Mouse (Mus musculus) kidney, embryonic 14.5 days (tissue): ENCODE results near the gene Spc24. TPM values are rescaled to one million over a fixed set of nuclear protein-coding genes. Genes with fewer than 3 reads are reported as not detected.

Experiments used
- ATAC-seq: fragments of 200-750 bp; cut with Nextera tagmentation; 2 replicates; pipeline ENCODE4 v1.8.0; 2017; ENCODE audit warnings: moderate number of reproducible peaks, mild to moderate bottlenecking, moderate TSS enrichment, moderate library complexity; ENCODE audit not compliant: low FRiP score, low TSS enrichment
- H3K27ac ChIP-seq: fragments of 300-500 bp; sonication (generic); 2 replicates; pipeline ENCODE4 v1.5.1; 2014; ENCODE audit warnings: low read depth, mild to moderate bottlenecking, low read length, moderate library complexity, mixed read lengths
- H3K27me3 ChIP-seq: fragments of 300-500 bp; sonication (generic); 2 replicates; pipeline ENCODE4 v1.6.1; 2014; ENCODE audit warnings: mild to moderate bottlenecking, low read length; ENCODE audit not compliant: control insufficient read depth, insufficient read depth
- H3K36me3 ChIP-seq: fragments of 300-500 bp; sonication (generic); 2 replicates; pipeline ENCODE4 v1.6.1; 2014; ENCODE audit warnings: low read length, mixed read lengths; ENCODE audit not compliant: control insufficient read depth, insufficient read depth
- H3K4me1 ChIP-seq: fragments of 300-500 bp; sonication (generic); 2 replicates; pipeline ENCODE4 v1.6.1; 2014; ENCODE audit warnings: low read length, mixed read lengths; ENCODE audit not compliant: control insufficient read depth, insufficient read depth
- H3K4me2 ChIP-seq: fragments of 300-500 bp; sonication (generic); replicated peaks from 2 replicates; pipeline ENCODE4 v1.6.1; 2014; ENCODE audit warnings: low read depth, mild to moderate bottlenecking, low read length
- H3K4me3 ChIP-seq: fragments of 300-500 bp; sonication (generic); 2 replicates; pipeline ENCODE4 v1.5.1; 2014; ENCODE audit warnings: mild to moderate bottlenecking, low read length
- H3K9ac ChIP-seq: fragments of 300-500 bp; sonication (generic); 2 replicates; pipeline ENCODE4 v1.6.1; 2014; ENCODE audit warnings: low read depth, mild to moderate bottlenecking, low read length, moderate library complexity
- H3K9me3 ChIP-seq: fragments of 300-500 bp; sonication (generic); 2 replicates; pipeline ENCODE4 v1.6.1; 2016; ENCODE audit warnings: low read length; ENCODE audit not compliant: control insufficient read depth
- WGBS: fragments of 180-500 bp; shearing (Covaris S2); extraction: QIAGEN DNeasy Blood & Tissue Kit; methylation state at CpG from one replicate; pipeline ENCODE4 v1.1.7; 2014; 5-methylcytosine and 5-hydroxymethylcytosine counted together
- polyA plus RNA-seq: library from polyadenylated mRNA; unstranded; fragments of >200 nt; fragmentation: Nextera tagmentation; extraction: Ambion mirVana; gene quantifications from 2 replicates; pipeline ENCODE4 v1.2.1, GENCODE M21; 2014

Gene Spc24
- polyA plus RNA-seq, 1 experiment from 2014 or later, result 139 TPM

GRCm38 (mm10) chr9:21758576-21759529 lies 1.2 kb downstream of the Spc24 start:
- peak overlapping the region; percentile 83 for H3K4me2 ChIP-seq
- no peaks in the 10 kb centered on the region for H3K27me3 ChIP-seq
- H3K36me3 ChIP-seq, result peaks cover 23% of the 10 kb centered on the region
- no peaks in the 10 kb centered on the region for H3K9me3 ChIP-seq
- peak overlapping the region; percentile 57 for H3K4me3 ChIP-seq
- no peak overlapping the region for H3K27ac ChIP-seq
- peak overlapping the region; percentile 65; the same call in 1 of the 2 replicates for H3K9ac ChIP-seq
- peaks cover 10% of the 10 kb centered on the region; the same call in 1 of the 2 replicates for H3K4me1 ChIP-seq
- no peak for ATAC-seq
- 50% methylated on average over 14 of the region's 14 CpGs for WGBS

- Histone ChIP-seq H3K4me2 (no peak overlapping the region), H3K27ac (no peak overlapping the region), H3K9ac (no peak overlapping the region), H3K36me3 (peaks cover 26% of the 10 kb centered on the region), H3K4me1 (peaks cover 17% of the 10 kb centered on the region; the same call in 1 of the 2 replicates), H3K4me3 (no peak overlapping the region), H3K9me3 (no peaks in the 10 kb centered on the region), H3K27me3 (no peaks in the 10 kb centered on the region)
- 62% methylated on average over 13 of the region's 13 CpGs for WGBS
- ATAC-seq, result no peak
Measured at GRCm38 (mm10) chr9:21754516-21755321, 5.4 kb downstream of the Spc24 start.

- Histone ChIP-seq H3K9ac (no peak overlapping the region), H3K27ac (peak overlapping the region; percentile 11; the same call in 1 of the 2 replicates), H3K9me3 (no peaks in the 10 kb centered on the region), H3K36me3 (peaks cover 30% of the 10 kb centered on the region), H3K4me2 (no peak overlapping the region), H3K27me3 (no peaks in the 10 kb centered on the region), H3K4me3 (no peak overlapping the region), H3K4me1 (peaks cover 17% of the 10 kb centered on the region; the same call in 1 of the 2 replicates)
- 0 out of 2 replicates have a peak, but pooled peaks have one; percentile 34 for ATAC-seq
- WGBS, result 50% methylated on average over 2 of the region's 2 CpGs
Measured at GRCm38 (mm10) chr9:21754003-21754402, 6.1 kb downstream of the Spc24 start.

- Histone ChIP-seq H3K27me3 (no peaks in the 10 kb centered on the region), H3K27ac (peak overlapping the region; percentile 74), H3K4me1 (peaks cover 15% of the 10 kb centered on the region; the same call in 1 of the 2 replicates), H3K9me3 (no peaks in the 10 kb centered on the region), H3K36me3 (peaks cover 41% of the 10 kb centered on the region), H3K4me2 (no peak overlapping the region), H3K9ac (no peak overlapping the region), H3K4me3 (no peak overlapping the region)
- ATAC-seq, result peak; percentile 50; the same call in 1 of the 2 replicates
- 34% methylated on average over 10 of the region's 10 CpGs for WGBS
Measured at GRCm38 (mm10) chr9:21752252-21752792, 7.8 kb downstream of the Spc24 start.

DNA sequence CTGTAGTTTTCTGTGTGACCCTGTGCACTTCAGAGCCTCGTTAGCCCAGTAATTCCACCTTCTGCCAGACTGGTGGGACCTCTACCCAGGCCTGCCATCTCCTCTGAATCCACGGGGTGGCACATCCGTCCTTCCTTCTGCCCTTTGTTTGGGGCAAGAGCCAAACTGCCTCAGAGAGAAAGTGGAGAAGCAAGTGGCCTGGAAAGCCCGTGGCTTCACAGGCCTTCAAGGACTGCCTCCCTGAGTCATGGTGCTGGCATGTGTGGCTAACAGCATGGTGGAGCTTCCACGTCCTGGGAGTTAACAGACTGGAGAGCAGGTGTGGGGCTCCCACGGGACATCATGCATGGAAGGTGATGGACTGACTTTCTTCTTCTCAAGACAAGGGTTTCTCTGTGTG lies 8.8 kb downstream of the Spc24 start:
- Histone ChIP-seq H3K4me1 (peaks cover 15% of the 10 kb centered on the region; the same call in 1 of the 2 replicates), H3K4me3 (no peak overlapping the region), H3K4me2 (no peak overlapping the region), H3K9me3 (no peaks in the 10 kb centered on the region), H3K27me3 (no peaks in the 10 kb centered on the region), H3K9ac (no peak overlapping the region), H3K27ac (no peak overlapping the region), H3K36me3 (peaks cover 41% of the 10 kb centered on the region)
- 69% methylated on average over 6 of the region's 6 CpGs for WGBS
- no peak; the same call in 1 of the 2 replicates for ATAC-seq

DNA sequence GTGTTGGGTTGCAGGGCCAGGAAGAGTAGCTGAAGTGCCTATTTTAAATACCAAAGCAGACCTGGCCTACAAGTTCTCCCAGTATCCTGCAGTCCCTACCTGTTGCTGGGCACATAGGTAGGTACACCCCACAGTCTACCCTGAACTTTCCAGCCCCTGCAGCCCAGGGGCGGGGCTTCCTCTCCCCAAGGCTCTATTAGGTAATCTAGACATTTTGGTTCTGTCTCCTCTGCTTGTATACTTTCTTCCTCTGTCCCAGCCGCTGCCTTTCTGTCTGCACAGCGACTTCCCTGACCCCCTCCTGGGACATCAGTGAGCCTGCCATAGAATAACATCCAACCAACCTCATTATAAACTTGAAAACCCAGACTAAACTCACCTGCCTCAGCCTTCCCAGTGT lies 9.7 kb downstream of the Spc24 start:
- Histone ChIP-seq H3K4me3 (no peak overlapping the region), H3K36me3 (peaks cover 46% of the 10 kb centered on the region), H3K9me3 (no peaks in the 10 kb centered on the region), H3K4me1 (peaks cover 15% of the 10 kb centered on the region; the same call in 1 of the 2 replicates), H3K9ac (no peak overlapping the region), H3K27ac (no peak overlapping the region), H3K4me2 (no peak overlapping the region), H3K27me3 (no peaks in the 10 kb centered on the region)
- 74% methylated on average over 3 of the region's 3 CpGs for WGBS
- no peak for ATAC-seq

GRCm38 (mm10) chr9:21749382-21750118 lies 10.6 kb downstream of the Spc24 start:
- no peak for ATAC-seq
- 87% methylated on average over 6 of the region's 6 CpGs for WGBS
- H3K9me3 ChIP-seq, result no peaks in the 10 kb centered on the region
- no peak overlapping the region for H3K4me3 ChIP-seq
- H3K4me2 ChIP-seq, result no peak overlapping the region
- H3K27ac ChIP-seq, result no peak overlapping the region
- peaks cover 54% of the 10 kb centered on the region for H3K36me3 ChIP-seq
- peaks cover 15% of the 10 kb centered on the region; the same call in 1 of the 2 replicates for H3K4me1 ChIP-seq
- no peak overlapping the region for H3K9ac ChIP-seq
- no peaks in the 10 kb centered on the region for H3K27me3 ChIP-seq

GRCm38 (mm10) chr9:21748491-21748890 lies 11.6 kb downstream of the Spc24 start:
- no peak for ATAC-seq
- Histone ChIP-seq H3K27ac (no peak overlapping the region), H3K9ac (no peak overlapping the region), H3K36me3 (peaks cover 61% of the 10 kb centered on the region), H3K9me3 (no peaks in the 10 kb centered on the region), H3K27me3 (no peaks in the 10 kb centered on the region), H3K4me3 (no peak overlapping the region), H3K4me1 (peaks cover 11% of the 10 kb centered on the region; the same call in 1 of the 2 replicates), H3K4me2 (no peak overlapping the region)
- 85% methylated on average over 10 of the region's 10 CpGs for WGBS
